Mouse (Mus musculus) cerebellum, adult 9-10 months (tissue): Measurements from ENCODE around the gene Fbxl16.

Experiments
- DNase-seq: peaks from one replicate; pipeline ENCODE4 v3.0.0; 2022

The Fbxl16 gene

GRCm38 (mm10) chr17:25829558-25830017 lies 20.7 kb downstream of the Fbxl16 start:
- peak; percentile 62 for DNase-seq

DNA sequence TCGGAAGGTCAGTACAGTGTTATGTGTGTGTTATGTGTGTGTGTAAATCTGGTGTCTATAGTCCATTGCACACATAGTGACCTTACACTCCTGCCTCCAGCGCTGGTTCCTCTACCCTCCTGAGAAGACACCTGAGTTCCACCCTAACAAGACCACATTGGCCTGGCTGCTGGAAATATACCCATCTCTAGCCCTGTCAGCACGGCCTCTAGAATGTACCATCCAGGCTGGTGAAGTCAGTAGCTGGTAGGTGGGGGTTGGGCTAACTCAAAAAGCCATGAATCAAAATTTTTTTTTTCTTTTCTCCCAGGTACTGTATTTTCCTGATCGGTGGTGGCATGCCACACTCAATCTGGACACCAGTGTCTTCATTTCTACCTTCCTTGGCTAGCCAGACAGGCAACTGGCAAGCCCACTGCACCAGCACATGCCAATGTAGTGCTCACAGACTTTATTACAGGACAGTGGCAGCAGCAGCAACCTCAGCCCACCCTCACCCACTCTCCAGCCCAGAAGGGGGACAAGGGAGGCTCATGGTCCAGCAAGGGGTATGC lies 21.4 kb downstream of the Fbxl16 start:
- peak; percentile 57 for DNase-seq

- peak; percentile 53 for DNase-seq
Observed at GRCm38 (mm10) chr17:25830806-25831431, 22.0 kb downstream of the Fbxl16 start.

- DNase-seq: peak; percentile 77
Observed at GRCm38 (mm10) chr17:25831451-25832281, 22.8 kb downstream of the Fbxl16 start.

DNA sequence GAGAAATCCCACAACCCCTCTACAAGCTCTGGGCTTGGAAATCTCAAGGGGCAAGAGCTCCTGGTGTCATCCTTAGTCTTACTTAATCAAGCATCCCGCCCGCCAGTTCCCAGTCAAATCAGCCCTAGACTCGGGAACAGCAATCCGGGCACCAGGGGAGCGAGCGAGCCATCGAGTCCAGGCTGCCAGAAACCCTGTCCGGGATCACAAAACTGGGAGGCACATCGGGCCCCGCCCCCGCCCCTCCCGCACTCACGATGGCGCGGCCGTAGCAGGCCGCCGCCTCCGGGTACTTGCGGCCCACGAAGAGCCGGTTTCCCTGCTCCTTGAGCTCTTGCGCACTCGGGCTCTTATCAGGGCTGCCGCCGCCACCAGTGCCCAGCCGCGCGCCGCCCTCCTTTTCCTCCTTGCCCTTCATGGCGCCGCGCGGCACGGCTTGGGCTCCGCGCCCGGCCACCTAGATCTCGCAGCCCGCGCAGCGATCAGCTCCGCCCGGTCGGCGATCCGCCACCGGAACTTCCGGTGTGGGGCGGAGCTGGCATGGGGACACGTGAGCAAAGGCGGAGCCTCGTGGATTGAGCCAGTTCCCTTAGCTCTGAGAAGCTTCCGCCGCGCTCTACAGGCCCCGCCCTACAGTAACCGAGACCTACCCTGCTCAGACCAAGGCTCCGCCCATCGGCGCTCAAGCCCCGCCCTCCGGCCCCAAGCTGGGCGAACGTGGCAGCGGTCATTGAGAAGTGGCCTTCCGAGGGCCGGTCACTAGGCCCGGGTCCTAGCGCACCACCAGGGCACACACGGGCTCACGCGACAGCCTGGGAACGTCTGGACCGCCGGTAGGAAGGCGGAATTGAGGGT lies 23.8 kb downstream of the Fbxl16 start:
- DNase-seq: peak; percentile 99

- DNase-seq: no peak
Observed at GRCm38 (mm10) chr17:25833291-25833663, 24.4 kb downstream of the Fbxl16 start, which contains the start of gene Stub1. TSS of gene Stub1 (minus strand) at chr17:25833404.

- peak; percentile 74 for DNase-seq
Observed at GRCm38 (mm10) chr17:25833961-25834594, 25.2 kb downstream of the Fbxl16 start.

DNA sequence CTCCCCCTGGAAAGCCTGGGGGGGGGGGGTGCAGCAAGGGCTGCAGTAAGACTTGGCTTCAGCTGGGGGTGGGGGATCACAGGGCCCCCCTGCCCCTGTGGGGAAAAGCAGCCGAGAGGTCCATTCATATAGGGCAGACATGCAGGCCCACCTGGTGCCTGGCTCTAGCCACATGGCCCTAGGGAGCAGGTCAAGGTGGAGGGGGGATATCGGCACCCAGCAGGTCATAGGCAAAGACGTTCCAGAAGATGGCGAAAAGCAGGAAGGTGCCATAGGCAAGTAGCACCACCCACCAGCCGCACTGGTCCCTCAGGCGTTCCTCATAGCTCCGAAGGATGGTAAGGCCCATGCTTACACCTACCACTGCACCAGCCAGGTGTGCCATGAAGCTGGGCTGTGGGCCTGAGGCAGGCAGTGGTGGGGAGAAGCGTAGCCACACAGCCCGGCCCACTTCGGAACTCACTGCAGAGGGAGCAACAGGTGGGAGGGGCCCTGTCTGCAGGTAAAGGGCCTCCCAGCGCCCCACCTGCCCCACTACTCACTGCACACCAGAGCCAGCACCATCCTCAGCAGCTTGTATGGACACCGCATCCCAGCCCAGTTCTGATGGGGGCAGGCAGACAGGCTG lies 25.8 kb downstream of the Fbxl16 start:
- peak; percentile 69 for DNase-seq

- DNase-seq: peak; percentile 57
Observed at GRCm38 (mm10) chr17:25835301-25835700, 26.4 kb downstream of the Fbxl16 start.

DNA sequence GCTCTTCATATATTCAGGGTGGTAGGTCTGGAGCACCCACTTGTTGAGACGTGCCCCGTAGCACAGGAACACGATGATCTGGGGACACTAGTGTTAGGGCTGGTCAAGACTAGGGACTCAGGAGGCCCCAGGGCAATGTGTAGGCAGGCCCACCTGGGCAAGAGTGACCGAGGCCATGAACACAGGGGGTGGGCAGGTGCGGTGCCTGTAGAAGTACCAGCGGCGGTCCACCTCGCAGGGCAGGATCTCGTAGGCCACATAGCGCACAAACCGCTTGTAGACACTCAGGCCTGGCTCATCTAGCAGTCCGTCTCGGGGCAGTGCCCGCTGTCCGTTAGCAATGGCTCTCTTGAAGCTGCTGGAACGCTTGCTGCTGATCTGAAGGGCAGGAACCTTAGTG lies 26.9 kb downstream of the Fbxl16 start:
- DNase-seq: peak; percentile 68

GRCm38 (mm10) chr17:25836397-25837075 lies 27.7 kb downstream of the Fbxl16 start:
- no peak for DNase-seq

- peak; percentile 89 for DNase-seq
Observed at GRCm38 (mm10) chr17:25837076-25837410, 28.2 kb downstream of the Fbxl16 start, which contains the start of gene Rhbdl1. TSS of gene Rhbdl1 (minus strand) at chr17:25837295.

- DNase-seq: peak; percentile 56
Observed at GRCm38 (mm10) chr17:25837533-25837932, 28.6 kb downstream of the Fbxl16 start.

- DNase-seq: no peak
Observed at GRCm38 (mm10) chr17:25838904-25839303, 30.0 kb downstream of the Fbxl16 start.

GRCm38 (mm10) chr17:25839455-25840235 lies 30.8 kb downstream of the Fbxl16 start:
- no peak for DNase-seq

DNA sequence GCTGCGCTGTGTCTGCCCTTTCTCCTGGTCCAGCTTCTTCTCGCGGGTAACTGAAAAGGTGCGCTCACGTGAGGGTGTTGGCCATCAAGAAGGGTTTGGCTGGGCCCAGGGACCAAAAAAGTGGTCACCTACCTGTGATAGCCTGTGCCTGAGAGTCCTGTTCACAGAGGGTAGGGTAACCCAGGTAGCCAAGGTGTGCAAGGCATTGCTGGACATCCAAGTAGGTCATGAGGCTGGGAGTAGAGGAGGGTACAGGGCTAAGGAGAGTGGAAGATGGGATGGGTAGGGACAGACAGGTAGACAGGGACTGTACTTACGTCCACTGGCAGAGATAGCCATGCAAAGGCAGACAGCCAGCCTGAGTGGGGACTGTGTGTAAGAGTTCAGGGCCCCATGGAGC lies 31.6 kb downstream of the Fbxl16 start:
- DNase-seq: no peak

DNA sequence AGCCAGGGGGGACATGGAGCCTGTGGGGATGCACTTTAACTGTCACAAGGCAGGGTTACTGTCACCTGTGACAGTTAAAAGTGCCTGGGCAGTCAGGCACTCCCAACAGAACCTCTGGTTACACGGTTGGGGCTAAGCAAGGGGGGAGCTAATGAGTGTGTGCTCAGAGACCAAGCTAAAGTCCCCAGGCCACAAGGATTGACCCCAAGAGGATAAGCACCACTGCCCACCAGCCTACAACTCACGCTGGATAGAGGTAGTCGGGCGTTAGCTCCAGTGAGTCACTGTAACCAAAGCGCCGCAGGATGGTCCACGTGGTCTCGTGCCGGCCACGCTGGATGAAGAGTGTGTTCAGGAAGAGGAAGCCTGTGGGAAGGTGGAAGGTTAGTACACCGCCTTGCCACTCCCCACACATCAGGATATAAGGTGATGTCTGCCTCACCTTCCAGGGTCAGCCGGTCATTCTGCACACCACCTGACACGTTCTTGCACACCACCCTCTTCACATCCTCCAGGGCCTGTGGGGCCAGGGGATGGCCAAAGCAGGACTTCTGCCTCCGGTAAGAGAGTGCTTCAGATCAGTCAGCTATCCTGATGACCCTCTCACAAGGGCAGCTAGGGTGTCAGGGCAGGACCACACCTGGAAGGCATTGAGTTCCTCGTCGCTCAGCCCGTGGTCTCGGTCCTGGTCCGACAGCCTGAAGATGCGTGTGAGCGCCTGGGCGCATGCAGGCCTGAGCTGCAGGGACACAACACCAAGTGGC lies 32.4 kb downstream of the Fbxl16 start, which contains the start of gene Gm20683:
Gene Gm20683, minus strand, starts transcription at position 647 of the 764 bp plus-strand sequence.
- no peak for DNase-seq

DNA sequence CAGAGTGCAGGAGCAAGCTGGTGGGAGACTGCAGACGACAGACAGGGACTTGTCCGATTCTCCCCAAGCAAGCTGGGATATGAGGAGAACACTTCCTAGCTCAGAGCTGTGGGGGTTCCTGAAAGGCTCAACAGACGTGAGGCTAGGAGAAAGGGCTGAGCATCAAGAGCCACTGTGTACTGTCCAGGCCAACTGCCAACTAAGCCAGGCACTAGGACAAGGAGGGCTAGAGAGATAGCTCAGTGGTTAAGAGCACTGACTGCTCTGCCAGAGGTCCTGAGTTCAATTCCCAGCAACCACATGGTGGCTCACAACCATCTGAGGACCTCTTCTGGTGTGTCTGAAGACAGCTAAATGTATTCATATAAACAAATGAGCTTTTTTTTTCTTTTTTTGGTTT lies 33.6 kb downstream of the Fbxl16 start:
- no peak for DNase-seq

DNA sequence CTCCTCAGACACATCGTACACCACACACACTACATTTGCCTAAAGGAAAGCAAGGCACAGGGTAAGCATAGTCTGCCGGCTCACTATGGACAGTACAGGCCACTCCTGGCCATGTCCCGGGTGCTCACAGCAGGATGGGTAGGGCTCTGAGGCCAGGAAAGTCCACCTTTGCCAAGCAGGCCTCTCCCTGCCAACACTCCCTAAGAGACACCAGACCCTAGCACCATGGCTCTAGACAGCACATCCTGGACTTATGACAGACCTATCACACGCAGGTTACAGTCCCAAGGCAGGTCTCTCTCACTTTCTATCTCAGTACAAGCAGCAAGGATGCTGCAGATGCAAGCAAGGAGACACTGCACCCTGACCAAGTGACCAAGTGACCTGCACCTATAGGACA lies 34.2 kb downstream of the Fbxl16 start:
- no peak for DNase-seq
